Mouse (Mus musculus): ENCODE data around the gene Cacna1s. TPM values are rescaled to one million over a fixed set of nuclear protein-coding genes. Genes with fewer than 3 reads are reported as not detected.
A peak's percentile ranks its signal among the peaks of the same experiment; 100 is the strongest.

Cacna1s gene
- polyA plus RNA-seq, 1 experiment from 2014 or later: not detected

GRCm38 (mm10) chr1:136136547-136136946, 84.0 kb downstream of the Cacna1s start:
- no peak for TF ChIP-seq CTCF (IDR thresholded peaks at IDR 0.05; ENCODE audit: low read depth)
- DNase-seq: peak; percentile 87
- peak overlapping the region; percentile 29; the same call in 1 of the 2 replicates for H3K4me2 ChIP-seq
- no peaks in the 10 kb centered on the region for H3K27me3 ChIP-seq (ENCODE audit: insufficient read depth, low read length)
- WGBS: 30% methylated on average over 4 of the region's 4 CpGs
- H3K4me3 ChIP-seq (ENCODE audit: low read depth, low read length): no peak overlapping the region
- peak overlapping the region; percentile 85 for H3K27ac ChIP-seq (ENCODE audit: low read depth)
- H3K4me1 ChIP-seq (ENCODE audit: insufficient read depth): peaks cover 76% of the 10 kb centered on the region
- H3K9ac ChIP-seq: no peak overlapping the region
- peak; percentile 80 for ATAC-seq (ENCODE audit: insufficient read depth)
- no peaks in the 10 kb centered on the region for H3K36me3 ChIP-seq (ENCODE audit: insufficient read depth)
- no peaks in the 10 kb centered on the region for H3K9me3 ChIP-seq (ENCODE audit: low read depth, low read length)

- 29% methylated on average over 7 of the region's 7 CpGs for WGBS
- Histone ChIP-seq H3K4me3 (ENCODE audit: low read depth, low read length) (no peak overlapping the region), H3K9ac (peak overlapping the region; percentile 5; the same call in 1 of the 2 replicates), H3K4me2 (peak overlapping the region; percentile 29), H3K36me3 (ENCODE audit: insufficient read depth) (no peaks in the 10 kb centered on the region), H3K9me3 (ENCODE audit: low read depth, low read length) (no peaks in the 10 kb centered on the region), H3K27ac (ENCODE audit: low read depth) (peak overlapping the region; percentile 85), H3K27me3 (ENCODE audit: insufficient read depth, low read length) (no peaks in the 10 kb centered on the region), H3K4me1 (ENCODE audit: insufficient read depth) (peaks cover 73% of the 10 kb centered on the region)
- DNase-seq (peak; percentile 44), ATAC-seq (ENCODE audit: insufficient read depth) (peak; percentile 0; the same call in 1 of the 2 replicates)
- TF ChIP-seq CTCF (IDR thresholded peaks at IDR 0.05; ENCODE audit: low read depth): no peak
These were observed 84.6 kb downstream of the Cacna1s start for GRCm38 (mm10) chr1:136137071-136137531.

DNA sequence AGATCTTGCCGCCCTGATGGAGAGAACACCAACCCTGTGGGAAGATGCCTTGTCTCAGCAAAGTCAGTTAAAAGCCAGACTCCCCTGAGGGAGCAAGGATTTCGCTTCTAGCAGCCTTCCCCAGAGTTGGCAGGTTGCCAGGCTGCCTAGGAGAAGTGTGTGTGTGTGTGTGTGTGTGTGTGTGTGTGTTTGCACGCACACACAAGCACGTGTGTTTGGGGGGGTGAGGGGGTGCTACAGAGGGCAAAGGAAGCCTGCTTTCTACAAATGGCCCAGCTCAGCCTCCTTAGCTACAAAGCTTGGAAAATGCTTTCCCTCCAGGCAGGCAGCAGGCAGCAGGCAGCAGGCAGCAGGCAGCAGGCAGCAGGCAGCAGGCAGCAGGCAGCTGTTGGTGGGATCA, 85.0 kb downstream of the Cacna1s start:
- no peak for TF ChIP-seq CTCF (IDR thresholded peaks at IDR 0.05; ENCODE audit: low read depth)
- Histone ChIP-seq H3K9me3 (ENCODE audit: low read depth, low read length) (no peaks in the 10 kb centered on the region), H3K27me3 (ENCODE audit: insufficient read depth, low read length) (no peaks in the 10 kb centered on the region), H3K4me1 (ENCODE audit: insufficient read depth) (peaks cover 69% of the 10 kb centered on the region), H3K4me3 (ENCODE audit: low read depth, low read length) (no peak overlapping the region), H3K4me2 (peak overlapping the region; percentile 29), H3K9ac (no peak overlapping the region), H3K36me3 (ENCODE audit: insufficient read depth) (no peaks in the 10 kb centered on the region), H3K27ac (ENCODE audit: low read depth) (peak overlapping the region; percentile 85)
- ATAC-seq (ENCODE audit: insufficient read depth) (peak; percentile 6; the same call in 1 of the 2 replicates), DNase-seq (peak; percentile 93)
- 3% methylated on average over 4 of the region's 4 CpGs for WGBS

GRCm38 (mm10) chr1:136138191-136138830, 85.8 kb downstream of the Cacna1s start:
- no peak overlapping the region for H3K4me3 ChIP-seq (ENCODE audit: low read depth, low read length)
- peaks cover 62% of the 10 kb centered on the region for H3K4me1 ChIP-seq (ENCODE audit: insufficient read depth)
- H3K27ac ChIP-seq (ENCODE audit: low read depth): peak overlapping the region; percentile 85
- no peak overlapping the region for H3K9ac ChIP-seq
- 28% methylated on average over 10 of the region's 10 CpGs for WGBS
- H3K36me3 ChIP-seq (ENCODE audit: insufficient read depth): no peaks in the 10 kb centered on the region
- H3K4me2 ChIP-seq: peak overlapping the region; percentile 29; the same call in 1 of the 2 replicates
- DNase-seq: peak; percentile 43
- H3K27me3 ChIP-seq (ENCODE audit: insufficient read depth, low read length): no peaks in the 10 kb centered on the region
- no peak for TF ChIP-seq CTCF (IDR thresholded peaks at IDR 0.05; ENCODE audit: low read depth)
- no peaks in the 10 kb centered on the region for H3K9me3 ChIP-seq (ENCODE audit: low read depth, low read length)
- no peak for ATAC-seq (ENCODE audit: insufficient read depth)

- WGBS: 1% methylated on average over 32 of the region's 32 CpGs
- H3K4me1 ChIP-seq (ENCODE audit: insufficient read depth): peaks cover 44% of the 10 kb centered on the region
- H3K27me3 ChIP-seq (ENCODE audit: insufficient read depth, low read length): no peaks in the 10 kb centered on the region
- no peak for TF ChIP-seq CTCF (IDR thresholded peaks at IDR 0.05; ENCODE audit: low read depth)
- DNase-seq: peak; percentile 89
- 0 out of 2 replicates have a peak, but pooled peaks cover 4% of the 10 kb centered on the region for H3K36me3 ChIP-seq (ENCODE audit: insufficient read depth)
- peak overlapping the region; percentile 94 for H3K4me2 ChIP-seq
- peak overlapping the region; percentile 86 for H3K9ac ChIP-seq
- H3K9me3 ChIP-seq (ENCODE audit: low read depth, low read length): no peaks in the 10 kb centered on the region
- peak overlapping the region; percentile 93 for H3K27ac ChIP-seq (ENCODE audit: low read depth)
- H3K4me3 ChIP-seq (ENCODE audit: low read depth, low read length): peak overlapping the region; percentile 49
- peak; percentile 33 for ATAC-seq (ENCODE audit: insufficient read depth)
These were observed 87.6 kb downstream of the Cacna1s start for GRCm38 (mm10) chr1:136139990-136140640.

GRCm38 (mm10) chr1:136141176-136141950, 88.8 kb downstream of the Cacna1s start:
- Histone ChIP-seq H3K36me3 (ENCODE audit: insufficient read depth) (0 out of 2 replicates have a peak, but pooled peaks cover 8% of the 10 kb centered on the region), H3K4me1 (ENCODE audit: insufficient read depth) (peaks cover 32% of the 10 kb centered on the region), H3K27me3 (ENCODE audit: insufficient read depth, low read length) (no peaks in the 10 kb centered on the region), H3K9me3 (ENCODE audit: low read depth, low read length) (no peaks in the 10 kb centered on the region), H3K4me2 (no peak overlapping the region), H3K27ac (ENCODE audit: low read depth) (peak overlapping the region; percentile 42; the same call in 1 of the 2 replicates), H3K9ac (no peak overlapping the region), H3K4me3 (ENCODE audit: low read depth, low read length) (no peak overlapping the region)
- DNase-seq: no peak
- no peak for ATAC-seq (ENCODE audit: insufficient read depth)
- TF ChIP-seq CTCF (IDR thresholded peaks at IDR 0.05; ENCODE audit: low read depth): no peak
- WGBS: 80% methylated on average over 11 of the region's 11 CpGs

All from lung, embryonic 14.5 days (tissue).